Mouse (Mus musculus) liver, adult (tissue): ENCODE results near the gene Map3k7cl.

ENCODE experiments used
- GATA4 ChIP-seq: IDR thresholded peaks from 2 replicates; pipeline ENCODE4 v1.6.1; 2014; ENCODE audit warnings: mild to moderate bottlenecking, low read length; ENCODE audit not compliant: insufficient replicate concordance

The Map3k7cl gene

GRCm38 (mm10) chr16:87574160-87574559, 21.0 kb downstream of the Map3k7cl start:
- TF ChIP-seq GATA4, result no peak

GRCm38 (mm10) chr16:87575600-87575999, 22.5 kb downstream of the Map3k7cl start:
- TF ChIP-seq GATA4, result no peak

- TF ChIP-seq GATA4, result no peak
These were observed 25.8 kb downstream of the Map3k7cl start for GRCm38 (mm10) chr16:87578881-87579280.

- no peak for TF ChIP-seq GATA4
These were observed 26.3 kb downstream of the Map3k7cl start for GRCm38 (mm10) chr16:87579462-87579861.

DNA sequence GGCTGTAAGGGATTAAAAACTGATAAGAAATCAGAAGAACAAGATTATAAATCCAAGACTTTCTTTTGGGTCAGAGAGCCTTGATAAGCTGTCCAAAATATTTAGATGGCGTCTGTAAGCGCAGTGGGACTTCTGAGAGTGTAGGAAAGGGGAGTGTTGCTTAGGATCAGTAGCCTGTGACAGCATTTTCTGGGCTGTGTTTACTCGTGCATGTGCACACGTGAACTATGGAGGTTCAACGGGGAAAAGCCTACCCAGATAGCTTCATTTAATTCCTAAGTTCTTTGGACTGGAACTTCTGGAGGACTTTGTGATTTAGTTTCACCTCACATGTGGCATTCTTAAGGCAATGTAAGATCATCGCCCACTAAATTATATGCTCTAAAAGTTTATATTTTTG, 29.6 kb downstream of the Map3k7cl start:
- no peak for TF ChIP-seq GATA4

GRCm38 (mm10) chr16:87584618-87585017, 31.5 kb downstream of the Map3k7cl start:
- TF ChIP-seq GATA4, result no peak

DNA sequence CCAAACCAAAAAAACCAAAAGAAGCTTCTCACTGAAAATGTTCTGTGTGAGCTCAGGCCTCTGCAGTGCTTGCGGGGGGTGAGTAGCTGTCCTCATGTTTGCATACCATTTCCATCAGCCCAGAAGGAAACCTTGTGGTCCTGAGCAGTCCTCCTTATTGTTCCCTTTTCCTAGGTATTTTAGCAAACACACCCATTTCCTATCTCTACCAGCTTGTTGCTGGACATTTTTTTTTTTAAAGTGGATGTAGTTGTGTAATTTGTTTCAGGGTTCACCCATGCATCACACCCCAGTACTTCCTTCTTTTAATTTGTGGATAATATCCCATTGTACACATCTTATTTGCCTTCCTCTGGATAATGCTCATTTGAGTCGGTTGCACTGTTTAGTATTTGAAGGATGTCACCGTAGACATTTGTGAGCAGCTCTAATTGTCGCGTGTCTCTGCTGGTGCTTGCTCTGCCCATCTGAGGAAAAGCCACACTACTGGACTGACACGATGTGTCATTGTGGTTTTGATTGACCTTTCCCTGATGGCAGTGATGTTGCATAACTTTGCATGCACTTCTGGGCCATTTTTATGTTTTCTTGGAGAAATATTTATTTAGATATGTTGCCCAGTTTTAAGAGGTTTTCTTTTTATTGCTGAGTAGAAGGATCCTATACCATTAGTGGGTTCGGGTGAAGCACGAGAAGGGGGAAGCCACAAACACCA, 32.6 kb downstream of the Map3k7cl start:
- TF ChIP-seq GATA4, result no peak

- no peak for TF ChIP-seq GATA4
These were observed 34.7 kb downstream of the Map3k7cl start for GRCm38 (mm10) chr16:87587843-87588242.

GRCm38 (mm10) chr16:87594145-87594544, 41.0 kb downstream of the Map3k7cl start:
- TF ChIP-seq GATA4, result no peak

- no peak for TF ChIP-seq GATA4
These were observed 42.0 kb downstream of the Map3k7cl start for GRCm38 (mm10) chr16:87595149-87595548.

DNA sequence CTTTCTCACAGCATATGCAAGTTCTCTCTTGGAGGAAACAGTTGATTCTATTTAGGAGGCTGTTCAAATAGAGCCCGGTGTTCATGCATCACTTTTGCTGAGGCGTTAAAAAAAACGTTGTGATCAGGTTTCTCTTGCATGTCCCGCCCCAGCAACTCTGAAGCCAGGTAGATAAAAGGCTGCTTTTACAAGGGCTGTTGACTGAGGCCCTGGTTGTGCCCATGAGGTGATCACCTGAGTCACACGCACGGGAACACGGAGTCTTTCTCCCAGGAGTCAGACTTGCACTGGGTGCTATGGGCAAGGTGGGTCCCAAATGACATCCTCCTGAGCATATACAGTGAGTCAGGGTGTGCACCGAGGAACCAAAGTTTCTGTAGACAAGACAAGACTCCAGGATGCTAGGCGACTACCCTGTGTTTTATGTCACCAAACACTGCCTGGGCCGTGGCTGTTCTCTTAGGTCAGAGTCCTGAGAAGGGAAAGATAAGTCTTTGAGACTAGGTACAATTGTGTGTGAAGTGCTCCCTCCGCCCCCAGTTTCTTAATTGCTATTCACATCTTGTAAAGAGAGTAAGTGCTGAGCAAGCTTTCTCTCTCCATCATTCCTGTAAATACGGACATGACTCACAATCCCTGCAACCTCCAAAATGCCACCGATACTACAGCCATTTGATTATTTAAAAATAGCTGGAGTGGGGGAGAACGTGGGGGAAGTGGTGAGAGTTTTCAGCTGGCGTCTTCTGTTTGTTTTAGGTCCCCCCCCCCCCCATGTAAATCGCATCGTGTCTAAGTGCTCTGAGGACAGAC, 49.8 kb downstream of the Map3k7cl start:
- no peak for TF ChIP-seq GATA4

DNA sequence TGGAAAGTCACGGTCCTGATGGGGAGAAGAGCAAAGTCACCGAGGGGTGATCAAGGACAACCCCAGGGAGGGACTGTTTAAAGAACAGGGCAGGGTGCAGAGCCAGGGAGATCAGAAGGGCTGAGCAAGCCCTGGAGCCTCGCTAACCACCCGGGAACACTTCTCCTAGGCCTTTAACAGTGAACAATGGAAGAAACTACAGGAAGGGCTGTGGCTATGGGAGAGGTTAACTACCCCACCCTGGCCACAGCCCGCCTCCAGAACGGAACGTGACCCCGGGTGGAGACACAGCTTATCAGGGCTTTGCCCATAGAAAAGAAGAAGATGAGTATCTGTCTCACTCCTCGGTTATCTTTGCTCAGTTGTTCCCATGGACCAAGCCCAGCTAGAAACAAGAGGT, 50.9 kb downstream of the Map3k7cl start:
- TF ChIP-seq GATA4, result no peak

DNA sequence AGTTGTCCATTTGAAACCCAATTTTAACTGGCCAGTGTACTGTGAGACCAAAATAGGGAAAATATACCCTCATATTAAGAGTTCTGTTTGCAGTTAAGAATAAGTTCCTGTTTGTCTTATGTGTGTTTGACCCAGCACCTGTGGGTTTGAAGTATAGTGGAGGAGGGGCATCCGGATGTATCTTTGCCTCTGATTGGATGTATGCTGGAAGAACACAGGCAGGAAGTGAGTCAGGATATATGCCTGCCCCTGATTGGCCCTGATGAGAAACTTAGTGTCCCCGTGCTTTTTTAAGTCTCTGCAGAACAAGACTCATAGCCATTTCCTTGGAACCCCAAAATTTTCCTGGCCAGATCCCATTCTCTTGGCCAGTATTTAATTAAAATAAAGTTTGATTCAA, 51.8 kb downstream of the Map3k7cl start:
- no peak for TF ChIP-seq GATA4

GRCm38 (mm10) chr16:87607383-87607782, 54.3 kb downstream of the Map3k7cl start:
- TF ChIP-seq GATA4, result no peak

GRCm38 (mm10) chr16:87607959-87608358, 54.8 kb downstream of the Map3k7cl start:
- TF ChIP-seq GATA4, result no peak

- TF ChIP-seq GATA4, result no peak
These were observed 57.0 kb downstream of the Map3k7cl start for GRCm38 (mm10) chr16:87610142-87610541.

GRCm38 (mm10) chr16:87610556-87611295, 57.6 kb downstream of the Map3k7cl start:
- TF ChIP-seq GATA4, result no peak
